Mouse (Mus musculus): ENCODE measurements around the gene Reps2. TPM values are rescaled to one million over a fixed set of nuclear protein-coding genes. Genes with fewer than 3 reads are reported as not detected.
A peak's percentile ranks its signal among the peaks of the same experiment; 100 is the strongest.

The Reps2 gene
- total and polyA plus RNA-seq, 3 experiments: 2.2 to 2.8 TPM; not detected in 1

DNA sequence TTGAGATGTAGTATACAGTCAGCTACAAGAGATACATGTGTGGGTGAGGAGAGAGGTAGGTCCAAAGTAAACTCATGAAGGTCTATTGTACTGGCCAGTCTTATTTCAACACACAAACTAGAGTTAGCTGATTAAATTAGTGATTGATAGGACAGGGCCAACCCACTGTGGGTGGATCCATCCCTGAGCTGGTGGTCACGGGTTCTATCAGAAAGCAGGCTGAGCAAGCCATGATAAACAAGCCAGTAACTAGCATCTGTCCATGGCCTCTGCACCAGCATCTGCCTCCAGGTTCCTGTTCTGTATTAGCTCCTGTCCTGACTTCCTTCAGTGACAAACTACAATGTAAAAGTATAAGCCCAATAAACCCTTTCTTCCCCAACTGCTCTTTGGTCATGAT is 200.1 kb downstream of the Reps2 start:
- DNase-seq (ENCODE audit: low read depth, low spot score): peak; percentile 43
- no peak overlapping the region for H3K9ac ChIP-seq (ENCODE audit: control insufficient read depth, low read depth, low read length, poor library complexity, severe bottlenecking)
- H3K9me3 ChIP-seq (replicated peaks; ENCODE audit: insufficient read depth, low read length): no peaks in the 10 kb centered on the region
- no peaks in the 10 kb centered on the region for H3K79me2 ChIP-seq (ENCODE audit: control insufficient read depth, insufficient read depth, low read length, poor library complexity)
- no peak overlapping the region for H3K27ac ChIP-seq (ENCODE audit: control insufficient read depth, low read depth, low read length)
- H3K27me3 ChIP-seq (ENCODE audit: control insufficient read depth in 1 of 2, insufficient read depth in 2 of 2, low read length in 2 of 2): no peaks in the 10 kb centered on the region
- peaks cover 17 to 21% of the 10 kb centered on the region in 2 experiments for H3K4me1 ChIP-seq (ENCODE audit: control insufficient read depth in 1 of 2, insufficient read depth in 2 of 2, low read length in 2 of 2)
- H3K4me3 ChIP-seq (ENCODE audit: control insufficient read depth in 1 of 2, insufficient read depth in 1 of 2, low read depth in 2 of 2, low read length in 2 of 2): no peak overlapping the region
- H3K36me3 ChIP-seq (ENCODE audit: control insufficient read depth in 1 of 2, insufficient read depth in 2 of 2, low read length in 2 of 2): peaks cover 0 to 27% of the 10 kb centered on the region in 2 experiments; a peak in 2 of 4 replicates
- TF ChIP-seq MAX (IDR thresholded peaks at IDR 0.05; ENCODE audit: low read length) (no peak), ZKSCAN1 (IDR thresholded peaks at IDR 0.05; ENCODE audit: low read depth, low read length) (no peak), USF1 (IDR thresholded peaks at IDR 0.05; ENCODE audit: low read depth, low read length) (0 out of 2 replicates have a peak, but pooled peaks have one; percentile 41), MAFK (IDR thresholded peaks at IDR 0.05; ENCODE audit: borderline replicate concordance, low read depth, low read length) (no peak), HCFC1 (IDR thresholded peaks at IDR 0.05; ENCODE audit: low read depth, low read length) (no peak), RCOR1 (IDR thresholded peaks at IDR 0.05; ENCODE audit: low read depth, low read length) (no peak), MXI1 (IDR thresholded peaks at IDR 0.05; ENCODE audit: low read depth, low read length) (no peak), GATA1 (IDR thresholded peaks at IDR 0.05; ENCODE audit: low read depth, low read length) (no peak), CHD1 (IDR thresholded peaks at IDR 0.05; ENCODE audit: low read depth, low read length) (no peak), GABPA (IDR thresholded peaks at IDR 0.05; ENCODE audit: low read depth, low read length) (no peak), ELF1 (IDR thresholded peaks at IDR 0.05; ENCODE audit: low read depth, low read length) (no peak), ZC3H11A (IDR thresholded peaks at IDR 0.05; ENCODE audit: low read depth, low read length) (no peak), ZNF384 (IDR thresholded peaks at IDR 0.05; ENCODE audit: low read depth, low read length) (no peak), UBTF (IDR thresholded peaks at IDR 0.05; ENCODE audit: borderline replicate concordance, insufficient read depth, low read depth, low read length) (no peak), EP300 (IDR thresholded peaks at IDR 0.05; ENCODE audit: low read depth in 1 of 2, low read length in 2 of 2) (peak in 1 of 2 experiments; percentile 32; a peak in 2 of 4 replicates), POLR2AphosphoS2 (IDR thresholded peaks at IDR 0.05; ENCODE audit: low read length) (no peak), POLR2AphosphoS5 (IDR thresholded peaks at IDR 0.05; ENCODE audit: borderline replicate concordance, low read depth, low read length) (no peak), CTCF (IDR thresholded peaks at IDR 0.05 in 2 of 3, conservative IDR thresholded peaks at IDR 0.05 in 1 of 3; ENCODE audit: control insufficient read depth in 1 of 3, insufficient read depth in 1 of 3, low read depth in 2 of 3, low read length in 3 of 3, poor library complexity in 1 of 3, severe bottlenecking in 1 of 3) (no peak), MAZ (IDR thresholded peaks at IDR 0.05; ENCODE audit: low read depth, low read length) (no peak), TBP (IDR thresholded peaks at IDR 0.05; ENCODE audit: low read depth, low read length) (0 out of 2 replicates have a peak, but pooled peaks have one; percentile 16), CHD2 (IDR thresholded peaks at IDR 0.05; ENCODE audit: low read length) (no peak), RAD21 (IDR thresholded peaks at IDR 0.05; ENCODE audit: low read depth, low read length) (no peak)
